Mouse (Mus musculus): Measurements from ENCODE around the gene Slc16a11. TPM values are rescaled to one million over a fixed set of nuclear protein-coding genes. Genes with fewer than 3 reads are reported as not detected.

The Slc16a11 gene
- total and polyA plus RNA-seq, 2 experiments from 2014 or later = 12.9 to 23.7 TPM

DNA sequence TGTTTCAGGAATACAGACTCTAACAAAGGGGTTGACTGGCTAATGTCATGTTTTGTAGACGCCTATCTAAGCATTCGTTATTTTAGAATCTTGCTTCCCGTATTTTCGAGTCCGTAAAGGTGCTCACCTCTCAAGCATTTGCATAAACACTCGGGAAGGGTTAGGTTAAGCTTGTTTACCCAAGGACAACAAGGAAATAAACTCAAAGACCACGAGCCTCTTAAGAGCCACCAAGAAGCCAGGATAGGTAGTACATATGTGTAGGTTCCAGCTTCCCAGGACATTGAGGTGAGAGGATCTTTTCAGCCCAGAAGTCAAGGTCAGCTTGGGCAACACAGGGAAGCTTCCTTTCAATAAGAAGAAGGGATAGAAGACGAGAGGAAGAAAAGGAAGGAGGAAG lies 13.4 kb upstream of the Slc16a11 start:
- DNase-seq (ENCODE audit: low spot score) (no peak), ATAC-seq (no peak)
- WGBS = 83% methylated on average over 8 of the region's 8 CpGs
- H3K4me1 ChIP-seq (ENCODE audit: insufficient read depth, low read length) = 0 out of 2 replicates have a peak, but pooled peaks cover 2% of the 10 kb centered on the region
- no peaks in the 10 kb centered on the region for H3K36me3 ChIP-seq (ENCODE audit: insufficient read depth, low read length)
- TF ChIP-seq CTCF (IDR thresholded peaks at IDR 0.05; ENCODE audit: low read depth) = no peak
- H3K4me3 ChIP-seq (ENCODE audit: low read length) = no peak overlapping the region
- no peaks in the 10 kb centered on the region for H3K9me3 ChIP-seq (ENCODE audit: low read length)
- no peak overlapping the region for H3K9ac ChIP-seq (replicated peaks; ENCODE audit: low read length)
- H3K4me2 ChIP-seq (ENCODE audit: low read depth, low read length) = no peak overlapping the region
- no peaks in the 10 kb centered on the region for H3K27me3 ChIP-seq (ENCODE audit: insufficient read depth, low read length)
- H3K27ac ChIP-seq = no peak overlapping the region

DNA sequence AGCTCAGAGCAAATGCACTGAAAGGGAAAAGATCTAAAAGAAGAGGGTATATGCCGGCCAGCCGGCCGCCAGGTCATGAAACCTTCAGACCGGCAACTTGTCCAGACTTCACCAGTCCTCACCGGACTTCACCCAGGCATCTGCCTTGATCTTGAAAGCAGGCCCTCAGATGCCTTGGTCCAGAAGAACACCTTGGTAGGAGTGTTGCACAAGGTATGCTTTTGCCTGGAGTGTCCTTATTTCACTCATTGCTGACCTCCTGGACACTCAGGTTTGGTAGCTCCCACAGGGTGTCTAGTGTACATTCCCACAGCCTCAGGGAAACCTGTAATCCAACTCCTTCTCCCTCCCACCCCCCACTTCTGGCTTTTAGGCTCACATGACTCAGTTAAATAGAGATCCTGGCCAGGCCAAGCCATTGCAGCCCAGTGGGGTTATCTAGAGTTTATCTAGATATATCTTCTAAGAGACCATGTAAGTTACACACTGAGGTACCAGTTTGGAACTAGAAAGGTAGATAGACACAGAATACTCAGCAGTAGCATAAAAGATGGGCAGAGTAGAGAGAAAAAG lies 12.4 kb upstream of the Slc16a11 start:
- WGBS = 77% methylated on average over 5 of the region's 5 CpGs

DNA sequence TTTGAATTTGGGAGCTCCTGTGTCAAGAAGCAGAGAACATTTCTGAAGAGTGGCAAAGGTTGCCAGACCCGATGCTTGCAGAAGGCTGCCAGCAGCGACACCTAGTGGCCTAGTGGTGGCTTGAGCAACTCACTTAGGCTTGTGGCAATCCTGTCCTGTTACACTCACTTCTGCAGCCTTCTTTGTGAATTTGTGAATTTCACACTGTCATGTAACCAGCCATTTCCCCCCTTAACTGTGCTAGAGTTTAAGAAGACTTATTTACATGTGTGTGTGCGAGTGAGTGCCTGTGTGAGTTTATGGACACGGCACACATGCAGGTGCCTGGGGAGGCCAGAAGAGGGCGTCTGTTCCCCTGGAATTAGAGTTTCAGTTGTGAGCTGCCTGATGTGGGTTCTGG lies 10.9 kb upstream of the Slc16a11 start:
- 39% methylated on average over 5 of the region's 5 CpGs for WGBS
- DNase-seq (ENCODE audit: low spot score) = peak; percentile 93

More for the DNA sequence above, 12.4 kb upstream of the Slc16a11 start:
- Histone ChIP-seq H3K9ac (replicated peaks; ENCODE audit: low read length) (no peak overlapping the region), H3K9me3 (ENCODE audit: low read length) (no peaks in the 10 kb centered on the region), H3K4me3 (ENCODE audit: low read length) (no peak overlapping the region), H3K4me1 (ENCODE audit: insufficient read depth, low read length) (0 out of 2 replicates have a peak, but pooled peaks cover 2% of the 10 kb centered on the region), H3K27me3 (ENCODE audit: insufficient read depth, low read length) (no peaks in the 10 kb centered on the region), H3K36me3 (ENCODE audit: insufficient read depth, low read length) (no peaks in the 10 kb centered on the region), H3K27ac (no peak overlapping the region), H3K4me2 (ENCODE audit: low read depth, low read length) (no peak overlapping the region)
- no peak for TF ChIP-seq CTCF (IDR thresholded peaks at IDR 0.05; ENCODE audit: low read depth)
- ATAC-seq (no peak), DNase-seq (ENCODE audit: low spot score) (no peak)

DNA sequence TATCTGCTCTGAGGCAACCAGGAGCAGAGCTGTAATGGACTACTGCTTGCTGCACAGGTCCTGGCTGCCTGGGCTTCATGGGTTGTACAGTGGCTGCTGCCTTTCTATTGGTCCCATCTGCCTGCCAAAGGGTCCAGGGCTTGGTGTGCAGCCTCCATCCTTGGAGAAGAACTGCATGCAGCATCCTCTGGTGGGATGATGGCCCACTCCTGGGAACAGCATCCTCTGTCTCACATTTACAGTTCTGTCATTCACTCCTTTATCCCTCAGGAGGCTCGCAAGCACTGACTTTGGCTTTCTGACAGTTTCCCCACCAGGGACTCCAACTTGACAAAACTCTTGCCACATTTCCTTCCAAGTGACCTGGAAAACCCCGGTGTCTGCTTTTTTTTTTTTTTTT lies 5.8 kb upstream of the Slc16a11 start:
- no peaks in the 10 kb centered on the region for H3K27me3 ChIP-seq (ENCODE audit: insufficient read depth, low read length)
- H3K4me2 ChIP-seq (ENCODE audit: low read depth, low read length) = no peak overlapping the region
- no peak for TF ChIP-seq CTCF (IDR thresholded peaks at IDR 0.05; ENCODE audit: low read depth)
- no peak overlapping the region for H3K9ac ChIP-seq (replicated peaks; ENCODE audit: low read length)
- no peaks in the 10 kb centered on the region for H3K36me3 ChIP-seq (ENCODE audit: insufficient read depth, low read length)
- no peak for DNase-seq (ENCODE audit: low spot score)
- H3K4me3 ChIP-seq (ENCODE audit: low read length) = no peak overlapping the region
- no peak overlapping the region for H3K27ac ChIP-seq
- no peak for ATAC-seq
- 55% methylated on average over 2 of the region's 2 CpGs for WGBS
- H3K4me1 ChIP-seq (ENCODE audit: insufficient read depth, low read length) = no peaks in the 10 kb centered on the region
- H3K9me3 ChIP-seq (ENCODE audit: low read length) = no peaks in the 10 kb centered on the region

More for the DNA sequence above, 10.9 kb upstream of the Slc16a11 start:
- H3K4me3 ChIP-seq (ENCODE audit: low read length) = no peak overlapping the region
- no peak overlapping the region for H3K9ac ChIP-seq (replicated peaks; ENCODE audit: low read length)
- no peak for ATAC-seq
- TF ChIP-seq CTCF (IDR thresholded peaks at IDR 0.05; ENCODE audit: low read depth) = peak; percentile 97
- no peaks in the 10 kb centered on the region for H3K27me3 ChIP-seq (ENCODE audit: insufficient read depth, low read length)
- 0 out of 2 replicates have a peak, but pooled peaks cover 2% of the 10 kb centered on the region for H3K4me1 ChIP-seq (ENCODE audit: insufficient read depth, low read length)
- no peak overlapping the region for H3K4me2 ChIP-seq (ENCODE audit: low read depth, low read length)
- no peaks in the 10 kb centered on the region for H3K36me3 ChIP-seq (ENCODE audit: insufficient read depth, low read length)
- no peaks in the 10 kb centered on the region for H3K9me3 ChIP-seq (ENCODE audit: low read length)
- H3K27ac ChIP-seq = no peak overlapping the region

DNA sequence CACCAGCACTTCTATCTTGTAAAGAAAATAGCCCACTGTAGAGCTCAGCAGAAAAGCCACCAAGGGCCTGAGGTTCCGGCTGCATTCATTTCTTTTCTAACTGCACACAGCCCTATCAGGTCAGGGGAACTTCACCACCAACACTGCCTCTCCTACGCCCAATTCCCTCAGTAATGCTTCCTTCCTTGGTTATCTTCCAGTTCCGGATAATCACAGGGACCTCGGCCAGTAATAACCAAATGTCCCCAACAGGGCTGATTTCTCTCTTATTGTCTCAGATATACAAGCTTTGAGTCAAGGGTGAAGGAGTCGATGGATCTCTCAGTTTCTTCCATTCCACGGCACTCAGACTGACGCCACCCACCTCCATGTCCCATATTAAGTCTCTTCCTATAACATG lies 5.3 kb upstream of the Slc16a11 start:
- 78% methylated on average over 7 of the region's 7 CpGs for WGBS
- no peak for TF ChIP-seq CTCF (IDR thresholded peaks at IDR 0.05; ENCODE audit: low read depth)
- Histone ChIP-seq H3K9ac (replicated peaks; ENCODE audit: low read length) (no peak overlapping the region), H3K9me3 (ENCODE audit: low read length) (no peaks in the 10 kb centered on the region), H3K4me3 (ENCODE audit: low read length) (no peak overlapping the region), H3K4me2 (ENCODE audit: low read depth, low read length) (no peak overlapping the region), H3K4me1 (ENCODE audit: insufficient read depth, low read length) (no peaks in the 10 kb centered on the region), H3K27me3 (ENCODE audit: insufficient read depth, low read length) (no peaks in the 10 kb centered on the region), H3K36me3 (ENCODE audit: insufficient read depth, low read length) (no peaks in the 10 kb centered on the region), H3K27ac (no peak overlapping the region)
- ATAC-seq (no peak), DNase-seq (ENCODE audit: low spot score) (no peak)

DNA sequence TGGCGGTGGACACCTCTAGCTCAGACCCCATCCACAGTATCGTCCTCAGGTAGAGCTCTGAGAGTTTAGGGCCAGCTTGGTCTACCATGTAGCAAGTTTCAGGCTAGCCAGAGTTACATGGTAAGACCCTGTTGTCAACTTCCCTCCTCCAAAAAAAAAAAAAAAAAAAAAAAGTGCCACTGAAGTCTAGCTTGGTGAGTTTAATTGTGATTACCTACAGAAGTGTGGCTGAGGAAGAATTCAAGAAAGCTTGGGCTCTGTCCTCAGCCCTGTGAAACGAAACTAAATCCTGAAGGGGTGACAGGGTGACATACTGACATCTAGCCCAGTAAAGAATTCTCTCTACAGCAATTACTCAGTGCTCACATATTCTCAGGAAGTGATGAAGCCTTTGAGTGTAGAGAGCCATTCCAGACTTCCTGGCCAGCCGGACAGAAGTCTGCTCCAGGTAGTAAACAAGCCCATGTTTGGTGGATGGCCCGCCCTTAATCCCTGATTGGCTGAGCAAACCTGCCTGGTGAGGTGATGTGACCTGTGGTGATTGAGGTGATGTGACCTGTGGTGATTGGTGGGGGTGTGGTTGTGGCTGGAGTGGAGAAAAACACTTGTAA lies 3.7 kb upstream of the Slc16a11 start:
- no peak overlapping the region for H3K4me3 ChIP-seq (ENCODE audit: low read length)
- ATAC-seq (no peak), DNase-seq (ENCODE audit: low spot score) (no peak)
- no peaks in the 10 kb centered on the region for H3K27me3 ChIP-seq (ENCODE audit: insufficient read depth, low read length)
- no peaks in the 10 kb centered on the region for H3K36me3 ChIP-seq (ENCODE audit: insufficient read depth, low read length)
- no peak overlapping the region for H3K9ac ChIP-seq (replicated peaks; ENCODE audit: low read length)
- WGBS = 80% methylated on average over 5 of the region's 5 CpGs
- TF ChIP-seq CTCF (IDR thresholded peaks at IDR 0.05; ENCODE audit: low read depth) = no peak
- no peak overlapping the region for H3K27ac ChIP-seq
- no peak overlapping the region for H3K4me2 ChIP-seq (ENCODE audit: low read depth, low read length)
- H3K9me3 ChIP-seq (ENCODE audit: low read length) = no peaks in the 10 kb centered on the region
- H3K4me1 ChIP-seq (ENCODE audit: insufficient read depth, low read length) = 0 out of 2 replicates have a peak, but pooled peaks cover 3% of the 10 kb centered on the region

DNA sequence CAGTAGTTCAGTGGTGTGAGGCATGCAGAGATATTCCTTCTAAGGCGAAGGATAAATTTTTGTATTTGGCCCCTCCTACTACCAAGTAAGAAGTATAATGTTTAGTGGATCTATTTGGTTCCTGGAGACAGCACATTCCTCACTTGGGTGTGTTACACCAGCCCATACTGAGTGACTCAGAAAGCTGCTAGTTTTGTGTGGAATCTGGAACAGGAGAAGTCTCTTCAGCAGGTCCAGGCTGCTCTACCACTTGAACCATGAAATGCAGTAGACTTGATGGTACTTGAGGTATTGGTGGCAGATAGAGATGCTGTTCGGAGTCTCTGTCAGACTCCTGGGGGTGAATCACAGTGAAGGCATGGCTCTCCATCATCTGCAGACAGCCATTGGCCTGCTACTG lies 1.9 kb upstream of the Slc16a11 start:
- no peak for TF ChIP-seq CTCF (IDR thresholded peaks at IDR 0.05; ENCODE audit: low read depth)
- ATAC-seq (no peak), DNase-seq (ENCODE audit: low spot score) (no peak)
- Histone ChIP-seq H3K9me3 (ENCODE audit: low read length) (no peaks in the 10 kb centered on the region), H3K4me2 (ENCODE audit: low read depth, low read length) (no peak overlapping the region), H3K4me1 (ENCODE audit: insufficient read depth, low read length) (0 out of 2 replicates have a peak, but pooled peaks cover 7% of the 10 kb centered on the region), H3K27ac (no peak overlapping the region), H3K27me3 (ENCODE audit: insufficient read depth, low read length) (no peaks in the 10 kb centered on the region), H3K9ac (replicated peaks; ENCODE audit: low read length) (no peak overlapping the region), H3K36me3 (ENCODE audit: insufficient read depth, low read length) (no peaks in the 10 kb centered on the region), H3K4me3 (ENCODE audit: low read length) (no peak overlapping the region)
- 88% methylated on average over 2 of the region's 2 CpGs for WGBS

Measured in hindbrain, postnatal 0 days (tissue).